19 mouse cellular contexts compared by ENCODE assay signal in genomic region chr10:7888256-7888868, GRCm38 (mm10). TPM values are rescaled to one million over a fixed set of nuclear protein-coding genes. Genes with fewer than 3 reads are reported as not detected.
A peak's percentile ranks its signal among the peaks of the same experiment; 100 is the strongest.
DNase-seq lines count a peak whose midpoint lies in the region; ATAC-seq and TF ChIP-seq lines count a peak whose summit lies in the region.
"Had no signal": no experiment of that assay in that cellular context is flagged by ENCODE, and none has a peak within 500 bp of the region (broad histone marks: within the 10 kb centered on the region; RNA-seq: fewer than 3 reads in every experiment).

No protein-coding gene starts in this region.

- no peaks in the 10 kb centered on the region for H3K36me3 ChIP-seq in heart, embryonic 11.5 days (ENCODE audit: control insufficient read depth, insufficient read depth, low read length)
- no peaks in the 10 kb centered on the region for H3K36me3 ChIP-seq in limb, embryonic 14.5 days (ENCODE audit: control insufficient read depth, insufficient read depth, low read length)
- H3K36me3 ChIP-seq in testis, adult 2 months (ENCODE audit: control insufficient read depth, insufficient read depth, low read length): no peaks in the 10 kb centered on the region
- H3K36me3 ChIP-seq: heart, embryonic 15.5 days; hindbrain, embryonic 13.5 days; midbrain, embryonic 13.5 days; neural tube, embryonic 12.5 days had no signal

- TF ChIP-seq POLR2A in limb, embryonic 14.5 days (IDR thresholded peaks at IDR 0.05; ENCODE audit: borderline replicate concordance, extremely low read depth, insufficient read depth, insufficient read length): no peak
- TF ChIP-seq POLR2A in testis, adult 2 months (IDR thresholded peaks at IDR 0.05; ENCODE audit: control insufficient read depth, low read depth, low read length): no peak

- WGBS in heart, embryonic 11.5 days (ENCODE audit: insufficient replicate concordance): 84% methylated on average over 11 of the region's 11 CpGs
- 83% methylated on average over 11 of the region's 11 CpGs for WGBS in limb, embryonic 14.5 days

- H3K4me1 ChIP-seq in heart, embryonic 11.5 days (ENCODE audit: control insufficient read depth, insufficient read depth, low read length): no peaks in the 10 kb centered on the region
- H3K4me1 ChIP-seq in limb, embryonic 14.5 days (ENCODE audit: control insufficient read depth, insufficient read depth, low read length): no peaks in the 10 kb centered on the region
- peaks cover 3% of the 10 kb centered on the region for H3K4me1 ChIP-seq in testis, adult 2 months (ENCODE audit: control insufficient read depth, insufficient read depth, low read length)
- H3K4me1 ChIP-seq: heart, embryonic 15.5 days; hindbrain, embryonic 13.5 days; midbrain, embryonic 13.5 days; neural tube, embryonic 12.5 days had no signal

- H3K4me3 ChIP-seq in heart, embryonic 11.5 days (ENCODE audit: low read depth, low read length): no peak overlapping the region
- H3K4me3 ChIP-seq in limb, embryonic 14.5 days (replicated peaks; ENCODE audit: low read length): no peak overlapping the region
- no peak overlapping the region for H3K4me3 ChIP-seq in testis, adult 2 months (ENCODE audit: control insufficient read depth, low read depth, low read length)
- H3K4me3 ChIP-seq: heart, embryonic 15.5 days; hindbrain, embryonic 13.5 days; midbrain, embryonic 13.5 days; neural tube, embryonic 12.5 days had no signal

- H3K9ac ChIP-seq in heart, embryonic 11.5 days (ENCODE audit: low read depth, low read length): no peak overlapping the region
- H3K9ac ChIP-seq in limb, embryonic 14.5 days (ENCODE audit: low read depth, low read length, severe bottlenecking): no peak overlapping the region
- H3K9ac ChIP-seq: heart, embryonic 15.5 days; hindbrain, embryonic 13.5 days; lung, embryonic 14.5 days; midbrain, embryonic 13.5 days; neural tube, embryonic 12.5 days had no signal

- no peaks in the 10 kb centered on the region for H3K9me3 ChIP-seq in heart, embryonic 11.5 days (replicated peaks; ENCODE audit: control insufficient read depth, low read length)
- H3K9me3 ChIP-seq in limb, embryonic 14.5 days (ENCODE audit: control insufficient read depth, low read length): no peaks in the 10 kb centered on the region
- H3K9me3 ChIP-seq: heart, embryonic 15.5 days; hindbrain, embryonic 13.5 days; midbrain, embryonic 13.5 days; neural tube, embryonic 12.5 days had no signal

- no peaks in the 10 kb centered on the region for H3K27me3 ChIP-seq in heart, embryonic 11.5 days (ENCODE audit: control insufficient read depth, insufficient read depth, low read length)
- H3K27me3 ChIP-seq in limb, embryonic 14.5 days (ENCODE audit: control insufficient read depth, insufficient read depth, low read length): no peaks in the 10 kb centered on the region
- no peaks in the 10 kb centered on the region for H3K27me3 ChIP-seq in testis, adult 2 months (ENCODE audit: control insufficient read depth, insufficient read depth, low read length)
- H3K27me3 ChIP-seq: heart, embryonic 15.5 days; hindbrain, embryonic 13.5 days; midbrain, embryonic 13.5 days; neural tube, embryonic 12.5 days had no signal

- peak; percentile 87 for DNase-seq in heart, adult 11 months
- peak; percentile 18 for DNase-seq in lung, postnatal 10 days
- no peak for DNase-seq in lung, adult 18-20 months
- no peak for DNase-seq in limb, embryonic 14.5 days (ENCODE audit: low spot score)
- no peak for DNase-seq in left cerebral cortex, adult 8-10 months (ENCODE audit: low spot score in 2 of 2)
- no peak for DNase-seq in frontal cortex, postnatal 25 days (ENCODE audit: low spot score in 2 of 2)
- DNase-seq: cerebellum, adult 9-10 months; gastrocnemius, postnatal 10 days; kidney, adult 8-10 months; layer of hippocampus, adult 9-11 months; lung, embryonic 14.5 days; right cerebral cortex, postnatal 4 days; thymus, postnatal 4 days had no signal

- no peak for TF ChIP-seq CTCF in testis, adult 2 months (IDR thresholded peaks at IDR 0.05; ENCODE audit: control insufficient read depth, insufficient read depth, insufficient replicate concordance, low read depth, low read length)

- no peak for ATAC-seq in heart, embryonic 11.5 days (replicated peaks; ENCODE audit: insufficient number of reproducible peaks, low FRiP score, low TSS enrichment)
- no peak for ATAC-seq in limb, embryonic 14.5 days (ENCODE audit: low FRiP score, low read depth)
- ATAC-seq: midbrain, embryonic 13.5 days had no signal

- no peak overlapping the region for H3K27ac ChIP-seq in heart, embryonic 11.5 days (ENCODE audit: low read depth, low read length)
- H3K27ac ChIP-seq in limb, embryonic 14.5 days (replicated peaks; ENCODE audit: low read depth, low read length): 0 out of 2 replicates have a peak overlapping the region, but pooled peaks have one; percentile 43
- H3K27ac ChIP-seq in testis, adult 2 months (ENCODE audit: control insufficient read depth, insufficient read depth, low read depth, low read length): 0 out of 2 replicates have a peak overlapping the region, but pooled peaks have one; percentile 3
- H3K27ac ChIP-seq: heart, embryonic 15.5 days; hindbrain, embryonic 13.5 days; midbrain, embryonic 13.5 days; neural tube, embryonic 12.5 days had no signal

- H3K4me2 ChIP-seq in heart, embryonic 11.5 days: no peak overlapping the region
- H3K4me2 ChIP-seq in limb, embryonic 14.5 days (replicated peaks; ENCODE audit: low read depth, low read length, severe bottlenecking): no peak overlapping the region
- H3K4me2 ChIP-seq: heart, embryonic 15.5 days; hindbrain, embryonic 13.5 days; lung, embryonic 14.5 days; midbrain, embryonic 13.5 days; neural tube, embryonic 12.5 days had no signal

RNA-seq across cellular contexts. Expression of gene Zc3h12d, which starts 56.1 kb away (rescaled TPM):
- polyA plus RNA-seq in heart, embryonic 11.5 days (2014; fragmentation: Nextera tagmentation; extraction: Ambion mirVana): 0.07 and 0.18 TPM in 2 replicates
- 0.38 and 0.46 TPM in 2 replicates for polyA plus RNA-seq in limb, embryonic 14.5 days (2012; rRNA removed)
- polyA plus RNA-seq in limb, embryonic 14.5 days (2014; fragmentation: Nextera tagmentation; extraction: Ambion mirVana): 0.17 and 0.19 TPM in 2 replicates
- polyA plus RNA-seq in testis, adult 2 months (2012; rRNA removed): 0.17 and 0.18 TPM in 2 replicates
- total RNA-seq in left cerebral cortex, adult 8-10 months (2022): under 1 TPM in 3 of 4 experiments, not detected in 1; 0.12 to 0.25 (median 0.23) TPM

Comparison
In these comparisons a context has a peak if more than half of its experiments do, and no peak if none do; other contexts are left out.
1. DNase-seq: peak in heart, adult 11 months (single experiment) and lung, postnatal 10 days (single experiment); none in lung, adult 18-20 months (0 of 2), limb, embryonic 14.5 days (single experiment), left cerebral cortex, adult 8-10 months (0 of 2) and frontal cortex, postnatal 25 days (0 of 2).